Mouse (Mus musculus): ENCODE measurements around the gene Smpd4.

DNA sequence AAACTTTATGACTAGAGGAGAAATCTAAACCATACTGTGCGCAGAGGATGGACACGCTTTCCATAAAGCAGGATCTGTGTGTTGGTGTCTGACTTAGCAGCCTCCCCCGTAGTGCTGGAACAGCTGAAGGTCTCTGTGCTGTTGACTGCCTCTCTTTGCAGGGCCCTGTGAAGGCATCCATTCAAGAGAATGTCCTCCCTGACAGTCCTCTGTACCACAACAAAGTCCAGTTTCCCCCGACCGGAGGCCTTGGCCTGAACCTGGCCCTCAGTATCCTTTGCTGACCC lies 7.1 kb downstream of the Smpd4 start:
- TF ChIP-seq CTCF (IDR thresholded peaks at IDR 0.05; ENCODE audit: extremely low read depth, insufficient read depth, insufficient read length, insufficient replicate concordance) (no peak), POLR2A (IDR thresholded peaks at IDR 0.05; ENCODE audit: low read depth, low read length) (no peak)
